Mouse (Mus musculus) testis, postnatal 10 days (tissue): ENCODE data around the gene Elovl2.
"Not testable (repeated sequence)": the region's sequence is repeated elsewhere in the genome, so short reads cannot be mapped to it uniquely, and the experiment has no call there.

Experiments
- DNase-seq: peaks from one replicate; pipeline ENCODE4 v3.0.0; 2021; ENCODE audit warnings: low spot score

Gene Elovl2

DNA sequence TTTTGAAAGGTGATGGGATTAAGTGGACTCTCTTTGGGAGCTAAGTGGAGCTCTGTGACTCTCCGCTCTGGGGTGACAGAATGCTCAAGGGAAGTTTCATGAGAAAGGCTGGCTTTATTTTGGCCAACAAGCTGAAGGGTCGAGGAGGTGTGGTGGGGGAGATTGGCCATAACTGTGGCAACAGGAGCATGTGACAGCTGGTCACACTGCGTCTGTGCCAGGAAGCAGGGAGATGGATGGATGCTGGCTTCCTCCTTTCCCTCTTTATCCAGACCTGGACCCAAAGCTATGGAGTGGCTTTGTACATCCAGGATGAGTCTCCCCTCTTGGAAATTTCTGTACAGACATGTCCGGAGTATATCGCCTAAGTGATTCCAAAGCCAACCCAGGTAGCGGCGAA, 13.0 kb upstream of the Elovl2 start:
- no peak for DNase-seq

DNA sequence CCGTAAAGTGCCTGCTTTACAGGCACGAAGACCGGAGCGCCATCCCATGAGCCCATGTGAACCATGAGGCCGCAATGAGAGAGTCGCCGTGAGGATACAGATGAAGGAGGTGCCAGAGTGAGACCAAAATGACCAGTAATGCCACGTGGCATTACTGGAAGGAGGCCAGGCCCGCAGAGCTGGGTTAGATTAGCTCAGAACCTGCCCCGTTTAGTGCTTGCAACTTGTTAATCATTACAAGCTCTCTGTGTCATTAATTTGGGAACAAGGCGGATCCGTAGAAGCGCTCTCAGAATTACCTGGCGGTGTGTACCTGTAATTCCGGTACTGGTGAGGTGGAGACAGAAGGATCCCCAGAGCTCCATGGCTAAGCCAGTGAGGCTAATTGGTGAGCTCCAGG, 12.0 kb upstream of the Elovl2 start:
- no peak for DNase-seq

DNA sequence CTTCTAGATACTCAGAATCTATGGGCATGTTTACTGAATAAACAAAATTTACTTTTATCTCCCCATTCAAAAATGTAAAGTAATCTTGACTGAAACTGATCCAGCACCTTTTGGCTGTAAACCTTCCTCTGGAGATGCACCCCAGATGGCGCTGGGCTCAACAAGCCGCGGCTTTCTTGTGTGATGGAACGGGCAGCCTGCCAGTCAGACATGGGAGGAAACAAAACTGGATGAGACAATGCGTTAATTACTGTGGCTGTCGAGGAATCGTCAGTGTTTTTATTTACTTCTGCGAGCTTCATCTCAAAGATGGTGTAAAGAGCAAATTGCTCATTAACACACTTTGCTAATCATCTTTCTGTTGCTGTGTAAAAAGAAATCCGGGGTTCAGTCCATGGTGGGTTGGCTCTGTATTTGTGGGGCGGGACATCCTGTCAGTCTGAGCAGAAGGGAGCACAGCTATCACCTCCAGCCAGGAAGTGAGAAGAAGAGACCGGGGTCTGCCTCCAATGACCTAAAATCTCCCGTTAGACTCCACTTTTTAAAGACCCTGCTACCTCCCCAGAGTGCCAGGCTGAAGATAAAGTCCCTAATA, 11.3 kb upstream of the Elovl2 start:
- peak; percentile 56 for DNase-seq

DNA sequence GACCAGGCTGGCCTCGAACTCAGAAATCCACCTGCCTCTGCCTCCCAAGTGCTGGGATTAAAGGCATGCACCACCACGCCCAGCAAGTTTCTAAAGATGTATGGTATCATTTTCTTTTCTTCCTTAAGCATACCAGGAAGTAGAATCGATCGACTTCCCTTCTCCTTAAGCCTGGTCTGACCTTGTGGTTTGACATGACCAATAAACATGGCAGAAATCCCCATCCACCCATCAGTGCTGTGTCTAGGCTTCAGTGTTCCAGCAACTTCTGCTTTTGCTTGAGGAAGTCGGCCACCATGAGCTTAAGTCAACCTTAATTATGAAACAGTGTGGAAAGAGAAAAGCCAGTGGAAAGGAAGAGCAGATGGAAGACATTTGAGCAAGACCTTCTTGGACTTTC, 10.1 kb upstream of the Elovl2 start:
- DNase-seq: no peak

DNA sequence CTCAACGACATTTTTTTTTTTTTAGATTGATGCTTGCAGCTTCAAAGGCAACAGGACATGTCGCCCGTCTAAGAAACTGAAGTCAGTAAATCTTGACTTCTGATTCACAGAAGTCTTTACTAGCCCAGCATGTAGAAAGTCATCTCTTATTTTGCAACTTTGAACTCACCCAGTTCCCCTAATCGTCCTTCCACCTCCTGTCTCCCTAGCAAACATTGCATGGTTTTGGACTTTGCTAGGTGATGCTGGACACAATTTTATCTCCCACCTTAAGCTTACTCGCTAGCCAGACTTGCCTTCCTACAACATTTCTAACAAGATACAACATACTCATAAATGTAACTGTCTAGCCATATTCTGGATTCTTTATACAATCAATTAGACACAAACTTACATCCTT, 7.9 kb upstream of the Elovl2 start:
- DNase-seq: no peak

DNA sequence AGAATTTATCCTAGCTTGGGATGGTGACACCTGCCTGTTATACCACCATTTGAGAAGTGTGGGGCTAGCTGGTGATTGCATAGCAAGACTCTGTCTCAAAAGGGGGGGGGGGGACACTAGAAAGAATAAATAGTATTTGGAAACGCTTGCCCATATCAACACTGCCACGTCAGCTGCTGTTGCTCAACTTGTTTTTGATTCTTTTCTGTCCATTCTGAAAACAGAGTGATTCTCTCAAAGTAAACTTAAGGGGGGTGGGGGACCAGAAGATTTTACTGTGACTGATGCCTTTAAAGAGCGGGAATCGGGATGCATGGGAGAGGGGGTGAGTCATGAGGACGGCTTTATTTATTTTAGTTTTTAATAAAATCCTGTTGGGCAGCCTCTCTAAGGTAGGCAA, 6.3 kb upstream of the Elovl2 start:
- DNase-seq: no peak

DNA sequence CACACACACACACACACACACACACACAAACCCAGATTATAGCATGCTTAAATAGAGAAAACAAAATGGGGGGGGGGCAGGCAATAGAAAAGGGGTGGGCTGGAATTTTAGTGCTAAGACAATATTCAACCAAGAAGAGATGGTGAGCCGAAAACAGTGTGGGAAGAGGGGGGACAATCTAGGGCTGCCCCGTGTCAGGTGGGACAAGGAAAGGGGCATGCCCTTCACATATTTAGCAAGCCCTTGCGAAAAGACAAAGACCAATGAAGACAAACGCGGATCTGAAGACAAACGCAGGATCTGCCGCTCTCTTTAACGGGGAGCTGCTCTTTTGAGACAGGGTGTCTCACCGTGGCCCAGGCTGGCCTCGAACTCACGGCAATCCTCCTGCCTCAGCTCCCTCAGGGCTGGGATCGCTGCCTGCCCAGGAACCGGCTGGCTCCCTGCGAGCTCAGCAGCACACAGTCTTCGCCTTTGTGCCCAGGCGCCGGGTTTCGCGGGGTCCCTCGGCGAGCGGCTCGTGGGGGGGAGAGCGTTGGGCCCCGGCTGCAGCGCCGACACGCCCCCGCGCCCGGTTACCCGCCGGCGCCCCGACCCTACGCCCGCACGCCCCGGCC, 410 bp downstream of the Elovl2 start:
- DNase-seq: no peak

DNA sequence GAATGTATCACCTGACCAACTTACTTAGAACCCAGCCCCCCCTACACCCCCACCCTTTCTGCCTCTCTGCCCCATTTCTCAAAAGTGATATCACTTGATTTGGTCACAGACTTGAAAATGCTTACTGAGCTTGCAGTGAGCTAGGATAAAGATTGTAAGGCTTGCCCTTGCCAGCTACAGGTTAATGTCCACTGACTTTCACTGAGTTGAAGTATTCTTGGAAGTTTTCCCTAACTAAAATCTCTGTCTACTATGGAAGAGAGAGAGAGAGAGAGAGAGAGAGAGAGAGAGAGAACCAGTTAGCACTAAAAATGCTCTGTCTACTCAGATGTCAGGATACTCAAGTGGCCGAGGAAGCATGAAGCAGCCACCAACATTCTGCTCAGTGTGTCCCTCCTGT, 1.1 kb downstream of the Elovl2 start:
- no peak for DNase-seq

DNA sequence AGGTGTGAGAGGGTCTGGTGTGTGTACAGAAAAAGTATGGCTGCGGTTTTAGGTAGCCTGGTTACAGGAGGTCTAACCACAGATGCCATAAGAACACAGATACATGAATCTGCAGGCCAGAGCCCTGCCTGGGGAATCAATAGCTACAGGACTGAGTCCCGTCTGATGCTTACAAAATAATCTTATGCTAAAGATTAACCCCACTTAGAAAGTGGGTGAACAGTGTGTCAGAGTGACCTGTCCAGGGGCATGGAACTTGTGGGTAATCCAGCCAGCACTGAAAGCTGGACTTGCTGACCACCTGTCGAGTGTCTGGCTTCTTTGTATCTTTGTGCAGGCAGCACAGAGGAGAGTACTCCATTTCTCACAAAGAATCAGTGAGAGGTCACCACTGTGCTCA, 4.0 kb downstream of the Elovl2 start:
- no peak for DNase-seq

DNA sequence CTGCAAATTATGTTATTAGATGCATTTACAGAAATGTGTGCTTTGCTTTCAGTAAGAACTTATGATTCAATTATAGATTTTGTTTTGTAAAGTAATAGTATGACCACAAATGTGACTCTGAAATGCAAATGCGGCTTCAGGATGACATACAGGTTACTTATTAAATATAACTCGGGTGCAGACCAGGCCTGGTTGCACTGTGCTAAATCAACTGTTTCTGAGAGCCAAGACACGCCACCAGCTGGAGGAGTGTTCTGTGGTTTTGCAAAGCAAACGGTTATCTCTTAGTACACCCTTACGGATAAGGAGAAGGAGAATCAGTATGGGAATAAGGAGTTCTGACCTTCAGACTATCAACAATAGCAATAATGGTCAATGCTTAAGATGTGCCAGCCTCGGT, 4.5 kb downstream of the Elovl2 start:
- no peak for DNase-seq

DNA sequence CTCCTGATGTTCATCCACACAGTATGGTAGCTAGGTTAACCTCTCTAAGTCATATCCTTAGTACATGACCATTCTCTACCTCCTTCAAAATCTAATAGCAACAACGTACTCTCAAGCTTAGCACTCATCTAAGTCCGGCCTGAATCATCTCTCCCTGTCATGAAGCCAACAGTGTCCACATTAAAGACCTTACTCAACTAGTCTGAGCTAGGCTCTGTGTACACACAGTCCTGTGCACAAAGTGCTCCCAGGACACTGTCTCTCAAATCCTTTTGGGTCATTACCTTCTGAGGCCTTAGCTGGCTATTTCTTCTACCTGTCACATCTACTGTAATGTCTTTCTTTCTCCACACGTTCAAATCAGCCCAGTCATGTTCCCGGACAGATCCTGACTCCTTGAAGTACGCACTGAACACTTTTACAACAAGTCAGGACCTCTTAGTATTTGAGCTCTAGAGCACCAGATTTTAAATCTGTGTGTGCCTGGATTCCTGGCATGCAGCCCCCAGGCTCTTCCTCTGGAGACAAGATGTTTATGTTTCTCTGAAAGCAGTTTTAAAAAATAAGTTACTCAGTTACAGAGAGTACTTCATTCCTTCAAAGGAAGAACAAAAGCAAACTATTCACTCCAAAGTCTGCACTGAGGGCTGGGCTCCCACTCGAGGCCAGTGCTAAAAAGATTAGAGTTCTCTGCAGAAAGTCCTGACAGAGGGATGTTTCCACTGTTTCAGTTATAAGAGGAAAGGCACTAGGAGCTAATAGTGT, 7.5 kb downstream of the Elovl2 start:
- DNase-seq: peak; percentile 59

DNA sequence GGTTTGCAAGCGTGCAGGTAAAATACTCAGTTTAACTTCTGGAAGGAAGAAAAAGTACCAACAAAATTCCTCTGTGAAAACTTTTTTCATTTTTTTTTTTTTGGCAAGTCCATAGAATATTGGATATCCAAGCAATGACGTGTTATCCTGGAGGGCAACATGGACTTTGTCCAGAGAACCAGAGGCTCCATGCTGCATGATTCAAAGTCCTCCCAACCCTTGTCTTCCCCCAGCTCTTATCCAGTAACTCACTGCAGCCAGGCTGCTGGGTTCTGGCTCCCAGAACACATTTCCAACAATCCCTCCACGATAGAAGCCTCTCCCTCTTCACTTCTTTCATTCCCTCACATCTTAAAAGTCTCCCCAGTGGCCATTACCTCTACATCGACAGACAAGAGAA, 8.9 kb downstream of the Elovl2 start:
- no peak for DNase-seq

DNA sequence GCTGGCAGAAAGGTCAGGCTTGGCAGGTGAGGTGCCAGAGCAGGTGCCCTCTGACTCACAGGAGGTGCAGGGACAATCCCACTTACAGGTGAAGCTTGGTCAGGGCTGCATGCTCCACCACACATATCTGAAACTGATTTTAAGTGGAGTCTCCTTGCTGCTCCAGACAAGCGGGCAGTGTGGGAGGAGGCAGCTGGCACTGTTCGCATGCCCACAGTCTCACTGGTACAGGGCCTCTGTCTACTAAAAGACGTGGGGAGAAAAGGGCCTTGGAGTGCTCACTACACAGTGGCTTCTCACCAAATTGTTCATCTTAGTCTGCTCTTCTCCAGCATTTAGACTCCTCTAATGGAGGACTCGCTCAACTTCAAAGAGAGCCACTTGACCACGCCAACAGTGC, 14.0 kb downstream of the Elovl2 start:
- DNase-seq: no peak

DNA sequence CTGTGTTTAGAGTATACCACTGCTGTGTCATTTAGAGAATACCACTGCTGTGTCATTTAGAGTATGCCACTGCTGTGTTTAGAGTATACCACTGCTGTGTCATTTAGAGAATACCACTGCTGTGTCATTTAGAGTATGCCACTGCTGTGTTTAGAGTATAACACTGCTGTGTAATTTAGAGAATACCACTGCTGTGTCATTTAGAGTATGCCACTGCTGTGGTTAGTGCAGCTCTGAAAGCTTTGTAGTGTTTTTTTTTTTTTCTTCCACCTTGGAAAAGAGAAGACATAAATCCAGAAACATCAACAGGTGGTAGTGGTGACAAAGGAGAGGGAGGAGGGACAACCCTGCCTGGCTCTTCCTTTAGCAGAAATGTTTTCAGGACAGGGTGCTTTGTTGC, 14.6 kb downstream of the Elovl2 start:
- DNase-seq: not testable (repeated sequence)

DNA sequence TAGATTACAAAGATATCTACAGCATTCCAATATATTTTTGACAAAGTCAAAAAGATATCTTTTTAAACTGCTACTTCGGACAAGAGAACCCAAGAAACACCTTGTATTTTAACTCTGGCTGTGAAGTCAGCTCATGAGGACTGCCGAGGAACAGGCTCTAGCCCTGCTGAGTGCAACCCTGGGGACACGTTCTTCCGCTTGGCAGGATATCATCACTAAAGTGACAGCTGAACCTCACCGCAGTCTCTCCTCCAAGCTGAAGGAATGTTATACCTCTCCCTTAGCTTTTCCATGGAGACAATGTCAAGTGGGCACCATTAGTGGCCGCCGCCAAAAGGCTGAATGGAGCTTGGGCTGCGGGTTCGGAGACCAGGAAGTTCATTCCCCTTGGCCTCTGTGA, 16.5 kb downstream of the Elovl2 start:
- DNase-seq: no peak

DNA sequence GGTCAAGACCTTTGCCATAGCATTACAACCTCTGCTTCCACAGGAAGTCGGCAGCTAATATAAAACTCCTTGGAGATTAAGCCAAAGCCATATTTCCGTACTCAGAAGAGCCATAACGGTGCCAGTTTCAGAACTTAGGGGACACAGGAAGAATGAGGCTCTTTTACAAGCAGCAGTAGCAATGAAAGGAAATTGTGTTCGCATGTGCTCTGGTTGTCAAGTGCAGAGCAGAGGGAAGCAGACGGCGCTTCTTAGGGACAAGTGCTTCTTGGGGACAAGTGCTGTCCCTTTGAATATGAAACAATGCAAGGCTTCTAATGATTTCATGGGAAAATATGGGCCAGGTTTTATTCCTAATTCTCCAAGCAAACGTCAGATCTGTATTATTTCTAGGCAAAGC, 16.9 kb downstream of the Elovl2 start:
- no peak for DNase-seq

DNA sequence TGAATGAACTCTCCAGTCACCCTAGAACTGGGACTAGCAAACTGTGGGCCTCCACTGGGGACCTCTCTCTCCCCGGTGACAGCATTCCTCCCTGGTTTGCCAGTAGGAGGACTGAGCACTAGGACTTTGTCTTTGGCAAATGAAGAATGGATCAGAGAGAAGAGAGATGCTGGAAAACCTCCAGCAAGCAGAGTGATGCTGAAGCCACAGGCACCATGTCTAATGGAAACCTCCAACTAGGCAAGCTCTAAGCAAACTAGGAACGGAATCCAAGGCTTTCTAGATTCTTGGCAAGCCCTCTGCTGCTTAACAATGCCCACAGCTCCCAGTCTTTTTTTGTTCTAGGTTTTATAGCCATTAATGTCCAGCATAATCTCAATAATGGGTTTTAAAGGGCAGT, 19.3 kb downstream of the Elovl2 start:
- DNase-seq: no peak

DNA sequence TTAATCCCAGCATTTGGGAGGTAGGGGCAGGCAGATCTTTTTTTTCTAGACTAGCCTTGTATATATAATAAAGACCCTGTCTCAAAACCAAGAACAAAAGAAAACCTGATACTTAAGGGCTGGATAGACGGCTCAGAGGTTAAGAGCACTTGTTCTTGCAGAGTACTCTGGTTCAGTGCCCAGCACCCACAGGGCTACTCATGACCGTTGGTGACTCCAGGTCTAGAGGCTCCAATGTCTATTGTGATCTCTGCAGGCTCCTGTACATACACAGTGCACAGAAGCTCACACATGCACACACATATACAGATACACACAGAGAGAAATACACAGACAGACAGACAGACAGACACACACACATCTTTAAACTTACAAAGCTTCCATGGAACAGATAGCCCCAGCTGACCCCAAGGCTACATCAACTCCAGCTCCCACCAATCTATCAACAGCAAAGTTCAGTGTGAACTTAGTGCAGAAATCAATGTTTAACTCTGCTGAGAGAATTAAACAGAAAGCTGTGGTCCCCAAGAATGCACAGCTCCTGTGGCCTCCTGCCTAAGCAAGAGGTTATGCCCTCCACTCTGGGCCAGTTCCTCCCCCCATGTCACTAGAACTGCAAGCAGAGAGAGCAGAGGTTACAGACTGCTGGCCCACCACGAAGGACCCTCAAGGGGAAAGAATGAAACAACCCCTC, 24.4 kb downstream of the Elovl2 start:
- no peak for DNase-seq

DNA sequence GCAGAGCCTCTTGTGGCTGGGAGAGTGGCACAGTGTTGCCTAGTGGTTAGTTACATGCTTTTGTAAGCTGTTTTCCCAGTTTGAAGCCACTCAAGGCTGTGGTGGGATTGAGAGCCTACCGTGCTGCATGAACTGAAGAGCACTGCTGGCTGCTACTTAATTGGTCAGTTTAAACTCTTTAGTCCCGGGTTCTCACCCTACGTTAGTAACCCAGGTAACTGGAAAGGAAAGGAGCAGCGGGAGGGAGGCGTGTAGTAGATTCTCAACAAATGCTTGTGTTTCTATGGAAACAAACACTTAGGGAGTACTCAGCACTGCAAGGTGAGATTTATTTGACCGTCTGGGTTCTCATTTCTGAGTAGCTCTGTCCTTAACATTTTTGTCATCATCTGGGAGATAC, 32.3 kb downstream of the Elovl2 start:
- DNase-seq: no peak

DNA sequence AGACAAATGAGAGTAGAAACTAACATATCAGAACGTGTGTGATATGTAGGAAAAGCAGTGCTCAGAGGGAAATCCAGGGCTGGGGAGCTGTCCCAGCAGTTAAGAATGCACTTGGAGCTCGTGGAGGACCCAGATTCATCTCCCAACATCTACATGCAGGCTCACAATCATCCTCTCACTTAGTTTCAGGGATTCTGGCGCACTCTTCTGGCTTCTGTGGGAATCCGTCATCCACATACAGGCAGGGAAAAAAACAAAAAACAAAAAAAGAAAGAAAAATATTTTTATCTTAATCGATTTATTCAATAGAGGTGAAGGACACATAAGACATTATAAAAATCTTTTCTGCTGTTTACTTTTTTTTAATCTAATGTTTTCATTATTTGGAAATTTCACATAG, 61.8 kb downstream of the Elovl2 start:
- DNase-seq: no peak

DNA sequence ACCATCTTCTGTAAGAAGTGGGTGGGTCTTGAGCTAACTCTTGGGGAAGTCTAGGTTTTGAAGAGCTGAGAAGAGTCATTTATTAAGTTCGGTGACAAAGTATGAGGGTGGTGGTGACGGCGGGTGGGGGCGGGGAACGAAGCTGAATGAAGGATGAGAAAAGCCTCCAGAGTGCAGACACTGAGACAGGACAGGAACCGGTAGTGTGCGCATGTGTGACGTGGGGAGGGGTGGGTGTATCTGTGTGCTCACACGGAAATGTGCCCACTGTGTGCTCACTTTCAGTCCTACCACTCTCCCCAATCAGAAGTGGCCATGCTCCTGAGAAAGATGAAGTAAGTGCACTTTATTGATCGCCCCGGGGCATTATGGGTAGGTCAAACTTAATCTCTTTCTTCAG, 67.1 kb downstream of the Elovl2 start:
- DNase-seq: no peak

DNA sequence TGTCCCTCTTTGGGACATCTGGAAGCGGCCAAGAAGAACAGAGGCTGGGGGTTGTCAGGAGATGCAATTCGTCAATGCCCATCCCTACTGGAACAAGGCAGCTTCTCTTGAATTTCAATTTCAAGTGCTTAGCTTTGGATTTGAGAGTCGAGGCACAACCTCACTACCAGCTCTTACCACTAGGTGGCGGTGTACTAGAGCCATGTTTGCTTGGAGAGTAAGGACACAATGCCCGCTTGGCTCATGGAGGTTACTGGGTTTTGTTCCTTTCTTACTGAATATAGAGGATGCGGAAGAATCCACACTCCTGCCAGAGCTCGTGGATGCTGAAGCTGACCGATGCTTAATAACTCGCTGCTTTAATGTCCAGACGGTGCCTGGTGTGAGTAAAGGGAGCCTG, 73.9 kb downstream of the Elovl2 start:
- peak; percentile 73 for DNase-seq

DNA sequence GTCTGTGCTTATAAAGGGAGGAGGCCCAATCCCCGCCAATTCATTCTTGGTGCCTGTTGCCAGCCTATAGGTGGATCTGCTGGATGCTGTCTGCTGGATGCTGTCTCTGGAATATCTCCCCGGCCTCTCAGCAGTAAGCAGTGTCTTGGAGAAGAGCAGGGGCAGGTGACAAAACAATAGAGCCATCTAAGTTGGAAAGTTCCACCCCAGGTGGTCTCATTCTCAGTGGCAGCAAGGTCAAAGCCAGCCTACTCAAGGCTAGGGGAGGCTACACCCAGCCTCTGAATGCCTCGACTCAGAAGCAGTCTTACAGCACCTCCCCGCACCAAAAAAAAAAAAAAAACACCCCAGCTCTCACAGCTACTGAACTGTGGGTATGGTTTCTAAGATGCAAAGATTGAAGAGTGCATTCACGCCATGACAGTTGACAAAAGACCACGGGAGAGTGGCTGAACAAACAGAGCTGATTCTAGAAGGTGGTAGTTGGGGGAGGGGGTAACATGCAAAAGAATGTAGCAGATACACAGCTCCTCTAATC, 74.7 kb downstream of the Elovl2 start:
- DNase-seq: no peak
